Mouse (Mus musculus) spleen, adult 2 months (tissue): ENCODE results near the gene Mul1.

Source experiments
- CTCF ChIP-seq: fragments of 200-500 bp; IDR thresholded peaks from 2 replicates; pipeline ENCODE4 v1.5.1; 2011; ENCODE audit warnings: mild to moderate bottlenecking, inconsistent platforms; ENCODE audit not compliant: insufficient read depth, insufficient read length, insufficient replicate concordance; ENCODE audit errors: extremely low read depth
- POLR2A ChIP-seq: fragments of 200-500 bp; IDR thresholded peaks from 2 replicates; pipeline ENCODE4 v1.6.1; 2011; ENCODE audit warnings: low read depth, low read length, inconsistent platforms

GRCm38 (mm10) chr4:138455141-138455955 is 20.9 kb downstream of the Mul1 start:
- TF ChIP-seq POLR2A (no peak), CTCF (no peak)
